Mouse (Mus musculus) megakaryocyte progenitor cell, adult 5-6 weeks (primary cell): ENCODE results near the gene Pus7l. TPM values are rescaled to one million over a fixed set of nuclear protein-coding genes. Genes with fewer than 3 reads are reported as not detected.

Source experiments
- ATAC-seq: replicated peaks from 2 replicates; pipeline ENCODE4 v1.8.0; 2016; ENCODE audit warnings: mild to moderate bottlenecking, moderate TSS enrichment, inconsistent platforms; ENCODE audit not compliant: poor library complexity
- total RNA-seq, 2 experiments: library from RNA; stranded (forward) in 1 of 2; stranded (reverse) in 1 of 2; fragments of 157-497, 149-512 nt in 1 of 2; fragments of 200-1000 nt in 1 of 2; gene quantifications; 2 replicates each; pipeline versions ENCODE4 v1.2.3 to v1.2.4; 2015 to 2017

Gene Pus7l
- total RNA-seq (2015) (12.9 and 17.2 TPM in 2 replicates), total RNA-seq (2017) (14.1 and 15.5 TPM in 2 replicates)

DNA sequence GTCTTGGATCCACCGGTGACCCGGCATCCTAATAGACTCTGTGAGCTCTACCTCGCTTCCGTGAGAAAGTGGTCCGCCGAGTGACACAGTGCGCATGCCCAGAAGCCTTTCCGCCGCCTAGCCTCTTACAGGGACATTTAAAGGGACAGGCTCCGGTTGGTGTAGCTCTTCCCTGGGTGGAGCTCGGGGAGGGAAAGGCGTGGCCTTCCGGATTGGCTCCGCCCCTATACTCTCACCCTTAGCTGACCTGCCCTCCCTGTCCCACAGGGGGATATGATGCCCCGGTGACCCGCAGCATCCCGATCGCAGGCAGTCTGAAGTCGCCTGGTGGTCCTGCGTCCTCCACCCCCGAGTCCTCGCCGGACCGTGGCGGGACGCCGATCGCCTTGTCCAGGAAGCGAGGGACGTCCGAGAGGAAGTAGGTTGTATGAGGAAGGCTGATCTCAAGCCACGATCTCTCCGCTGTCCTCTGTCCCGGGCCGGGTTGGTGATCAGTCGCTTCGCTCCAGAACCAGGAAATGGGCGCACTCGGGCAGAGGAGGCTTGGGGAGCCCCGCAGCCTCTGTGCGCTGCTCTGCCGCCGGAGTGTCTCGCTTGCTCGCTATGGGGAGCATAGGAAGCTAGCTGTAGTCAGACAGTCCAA is at the start of gene Pus7l, which contains the start of gene Irak4:
Gene Pus7l, minus strand, starts transcription at position 139 of the 643 bp plus-strand sequence.
Gene Irak4, plus strand, starts transcription at position 235 of the 643 bp plus-strand sequence.
- ATAC-seq = peak; percentile 92

GRCm38 (mm10) chr15:94591356-94591755 is 48.0 kb upstream of the Pus7l start:
- peak; percentile 30 for ATAC-seq

GRCm38 (mm10) chr15:94590083-94590482 is 46.7 kb upstream of the Pus7l start:
- no peak for ATAC-seq

DNA sequence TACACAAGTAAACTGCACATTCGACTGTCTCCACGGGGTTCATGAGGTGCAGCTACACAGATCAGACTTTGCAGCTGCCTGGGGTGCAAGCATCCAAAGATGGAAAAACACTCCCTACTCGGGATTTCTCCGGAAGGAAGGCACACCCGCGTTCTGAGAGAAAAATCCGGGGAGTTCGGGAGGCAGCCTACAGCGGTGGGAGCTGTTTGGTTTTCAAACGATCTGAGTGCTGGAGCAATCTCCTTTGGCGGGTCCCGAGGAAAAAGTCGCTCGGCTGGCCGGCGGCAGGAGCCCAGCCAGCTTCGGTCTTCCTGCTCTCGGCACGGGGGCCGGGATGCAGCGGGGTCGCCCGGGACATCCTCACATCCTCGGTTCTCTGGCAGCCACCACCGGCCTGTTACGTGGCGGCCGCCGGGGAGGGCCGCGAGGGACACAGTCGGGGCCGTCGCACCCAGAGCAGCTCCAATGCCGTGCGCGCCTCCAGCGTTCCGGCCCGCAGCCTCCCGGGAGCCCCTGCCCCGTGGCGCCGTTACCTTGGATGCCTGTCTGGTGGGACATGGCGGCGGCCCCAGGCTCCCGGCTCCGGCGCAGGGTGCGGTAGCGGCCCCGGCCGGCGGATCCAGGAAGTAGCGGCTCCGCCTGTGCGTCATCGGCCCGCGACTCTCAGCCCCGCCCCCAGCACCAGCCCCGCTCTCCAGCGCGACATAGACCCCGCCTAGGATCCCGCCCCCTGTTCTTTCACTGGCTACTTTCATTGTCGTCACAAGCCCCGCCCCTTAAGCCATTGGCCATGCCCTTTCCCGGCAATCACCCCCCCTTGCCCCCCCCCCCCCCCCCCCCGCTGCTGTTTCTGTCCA is 46.1 kb upstream of the Pus7l start, which contains the start of gene Twf1:
Gene Twf1, minus strand, starts transcription at position 671 of the 857 bp plus-strand sequence.
- peak; percentile 96 for ATAC-seq

- no peak for ATAC-seq
Measured at GRCm38 (mm10) chr15:94587826-94588715, 44.7 kb upstream of the Pus7l start.

DNA sequence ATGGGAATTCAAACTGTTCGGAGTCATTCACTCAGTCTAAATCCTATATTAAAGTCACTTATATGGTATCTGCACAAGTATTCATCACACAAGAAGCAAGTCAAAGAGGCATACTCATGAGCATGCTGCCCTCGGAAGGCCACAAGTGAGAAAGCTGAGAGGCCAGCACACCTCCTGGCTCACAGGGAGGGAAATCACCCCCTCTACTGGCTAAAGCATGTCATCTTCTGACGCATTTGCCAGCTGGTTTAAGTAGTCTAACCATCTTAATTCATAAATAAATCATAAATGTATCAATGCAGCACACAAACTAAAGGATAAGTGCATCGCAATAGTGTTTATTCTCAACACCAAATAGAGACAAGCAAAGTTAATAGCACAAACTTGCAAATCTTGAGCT is 41.4 kb upstream of the Pus7l start:
- 0 out of 2 replicates have a peak, but pooled peaks have one; percentile 40 for ATAC-seq

DNA sequence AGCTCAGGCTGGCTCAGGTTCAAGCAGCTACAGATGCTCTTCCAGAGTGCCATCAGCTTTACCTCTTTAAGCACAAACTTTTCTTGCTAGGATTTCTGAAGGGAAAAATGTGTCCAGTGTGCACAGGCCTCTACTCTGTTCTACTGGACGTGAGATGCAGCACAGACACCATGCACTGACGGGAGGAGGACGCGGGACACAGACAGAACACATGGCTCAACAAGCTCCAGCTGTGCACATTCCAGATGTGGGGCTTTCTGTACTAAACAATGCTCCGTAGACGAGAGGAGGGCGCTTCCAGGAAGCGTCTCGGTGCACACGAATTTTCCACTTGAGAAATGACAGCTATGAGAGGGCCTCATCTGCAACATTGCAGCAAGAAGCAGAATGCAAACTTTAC is 39.8 kb upstream of the Pus7l start:
- ATAC-seq = no peak

DNA sequence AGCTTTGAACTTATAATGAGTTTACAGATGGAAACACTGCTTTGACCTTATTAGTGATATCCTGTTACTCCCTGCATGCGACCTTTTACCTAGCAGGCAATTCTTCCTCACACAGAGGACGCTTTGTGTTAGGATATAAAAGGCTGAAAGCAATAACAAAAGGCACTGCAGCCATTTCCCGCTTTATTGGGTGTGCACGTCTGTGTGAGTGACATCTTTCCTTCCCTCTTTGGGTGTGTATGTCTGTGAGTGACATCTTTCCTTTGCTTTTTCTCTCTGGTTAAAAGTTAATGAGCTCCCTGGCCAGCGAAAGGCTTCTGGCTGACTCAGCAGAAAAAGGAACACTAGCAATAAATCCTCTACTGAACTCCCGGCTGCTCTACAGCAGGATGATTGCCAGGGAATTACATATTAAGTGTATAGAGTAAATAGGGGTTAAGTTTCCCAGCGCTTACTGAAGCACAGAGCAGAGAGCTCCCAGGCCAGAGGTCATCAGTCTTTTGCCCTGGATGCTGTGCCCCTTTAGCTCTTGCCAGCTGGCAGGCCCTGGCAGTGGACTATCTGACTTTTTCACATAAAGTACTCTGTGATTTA is 38.8 kb upstream of the Pus7l start:
- ATAC-seq = no peak

GRCm38 (mm10) chr15:94574566-94575268 is 31.4 kb upstream of the Pus7l start:
- ATAC-seq = no peak

- ATAC-seq = no peak
Measured at GRCm38 (mm10) chr15:94572746-94573145, 29.4 kb upstream of the Pus7l start.

DNA sequence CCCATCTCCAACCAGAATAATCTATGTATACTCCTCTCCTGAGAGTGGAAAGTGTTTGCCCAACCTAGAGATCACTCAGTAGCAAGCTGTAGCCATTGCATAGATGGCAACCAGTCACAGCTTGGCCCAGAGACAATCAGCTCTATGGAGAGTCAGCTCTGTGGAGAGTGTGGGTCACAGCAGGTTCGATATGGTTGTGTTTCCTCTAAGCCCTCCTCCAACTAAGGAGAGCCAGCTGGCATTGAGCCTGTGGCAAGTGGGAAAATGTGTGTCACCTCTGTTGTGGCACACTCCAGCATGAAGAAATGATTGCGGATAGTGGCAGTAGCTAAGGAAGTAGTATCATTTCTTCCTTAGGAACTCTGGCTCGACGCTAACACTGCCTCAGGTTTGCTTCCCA is 28.2 kb upstream of the Pus7l start:
- no peak for ATAC-seq

DNA sequence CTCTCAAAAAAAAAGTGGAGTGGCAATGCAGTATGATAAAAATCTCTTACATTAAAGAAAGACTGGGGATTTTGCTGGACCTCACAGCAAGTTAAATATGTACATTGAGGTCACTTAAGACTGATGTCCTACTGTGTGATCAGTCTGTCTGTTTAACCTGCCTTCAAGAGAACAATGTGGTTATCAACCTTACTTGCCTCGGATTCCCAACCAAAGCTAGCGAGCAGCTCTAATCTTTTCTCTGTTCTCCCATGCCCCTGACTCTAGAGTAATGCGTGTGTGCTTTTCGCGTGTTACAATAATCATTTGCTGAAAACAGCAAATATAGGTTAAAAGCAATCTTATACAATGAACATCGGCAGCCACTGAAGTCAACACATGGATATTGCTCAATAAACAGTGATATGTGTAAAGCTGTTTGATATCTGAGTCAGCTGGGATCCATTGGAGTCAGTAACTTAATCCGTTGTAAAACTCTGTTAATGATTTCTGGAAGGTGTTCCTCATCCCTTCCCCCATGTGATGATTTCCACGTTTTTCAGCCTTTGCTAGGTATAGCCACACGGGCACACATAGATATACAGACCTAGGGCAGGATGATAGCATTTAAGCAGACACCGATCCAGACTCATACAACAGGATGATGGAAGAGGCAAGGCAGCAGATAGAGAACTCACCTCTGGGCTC is 25.3 kb upstream of the Pus7l start:
- no peak for ATAC-seq

- peak; percentile 99 for ATAC-seq
Measured at GRCm38 (mm10) chr15:94565854-94566253, 22.5 kb upstream of the Pus7l start.

DNA sequence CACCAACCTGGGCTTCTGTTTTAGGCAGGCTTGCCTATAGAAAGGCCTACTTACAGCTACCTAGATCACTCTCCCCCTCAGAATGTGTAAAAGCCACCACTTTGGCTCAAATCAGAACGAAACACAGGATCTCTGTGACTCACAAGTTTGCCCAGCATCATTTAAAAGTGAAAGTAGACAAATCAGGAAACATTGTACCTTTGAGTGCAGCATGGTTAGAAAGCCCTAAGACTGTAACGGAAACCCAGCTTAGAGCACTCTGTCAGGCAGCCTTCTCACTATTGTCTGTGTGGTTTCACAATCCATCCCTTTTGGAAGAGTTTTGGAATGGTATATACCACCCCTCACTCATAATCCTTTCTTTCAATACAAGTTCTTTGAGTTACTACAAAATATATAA is 21.6 kb upstream of the Pus7l start:
- ATAC-seq = peak; percentile 16; the same call in 1 of the 2 replicates

- no peak for ATAC-seq
Measured at GRCm38 (mm10) chr15:94558895-94559656, 15.7 kb upstream of the Pus7l start.

DNA sequence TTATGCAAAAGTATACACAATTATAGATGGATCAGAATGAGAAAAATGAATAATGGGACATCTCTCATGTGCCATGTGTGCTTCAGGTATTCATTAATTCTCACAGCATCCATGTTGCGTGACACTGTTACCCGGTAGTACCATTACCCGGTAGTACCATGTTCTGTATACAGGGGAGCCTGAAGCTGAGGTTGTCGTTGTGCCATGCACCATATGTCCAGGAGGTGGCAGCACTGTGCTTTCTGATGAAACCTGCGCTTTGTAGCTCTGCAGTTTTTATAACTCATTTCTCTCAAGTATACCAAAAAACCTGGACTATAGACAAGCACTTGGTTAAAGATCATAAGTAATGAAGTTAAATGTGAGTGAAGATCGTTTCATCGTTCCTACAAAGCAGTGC is 14.1 kb upstream of the Pus7l start:
- ATAC-seq = peak; percentile 100

GRCm38 (mm10) chr15:94553536-94553935 is 10.2 kb upstream of the Pus7l start:
- no peak for ATAC-seq

DNA sequence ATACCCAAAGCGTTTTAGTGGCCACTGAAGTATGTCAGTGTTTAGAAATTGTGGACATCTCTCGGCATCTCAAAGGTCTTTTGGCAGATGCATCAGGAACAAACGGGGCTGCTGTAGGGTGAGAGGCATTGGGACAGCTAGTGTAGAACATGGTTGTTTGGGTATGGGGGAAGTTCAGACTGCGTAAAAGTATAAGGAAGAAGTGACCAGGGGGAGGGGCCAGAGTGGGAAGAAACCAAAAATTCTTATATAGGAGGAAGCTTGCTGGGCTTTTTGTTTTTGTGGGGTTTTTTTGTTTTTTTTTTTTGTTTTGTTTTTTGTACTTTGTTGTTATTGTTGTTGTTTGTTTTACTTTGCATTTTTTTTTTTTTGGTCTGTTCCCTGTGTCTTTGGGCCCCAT is 1.5 kb upstream of the Pus7l start:
- ATAC-seq = peak; percentile 24
